Mouse (Mus musculus) lung, postnatal 0 days (tissue): ENCODE data around the gene Ergic1. TPM values are rescaled to one million over a fixed set of nuclear protein-coding genes. Genes with fewer than 3 reads are reported as not detected.

Experiments used
- ATAC-seq: fragments of 200-750 bp; cut with Nextera tagmentation; 2 replicates; pipeline ENCODE4 v1.8.0; 2017; ENCODE audit warnings: moderate library complexity
- DNase-seq: peaks from one replicate; pipeline ENCODE4 v3.0.0-alpha.2; 2016; ENCODE audit warnings: low spot score
- H3K27ac ChIP-seq: fragments of 300-500 bp; sonication (generic); 2 replicates; pipeline ENCODE4 v1.5.1; 2014; ENCODE audit warnings: antibody characterized with exemption, mild to moderate bottlenecking, low read length, mixed read lengths
- H3K27me3 ChIP-seq: fragments of 300-500 bp; sonication (generic); replicated peaks from 2 replicates; pipeline ENCODE4 v1.6.1; 2014; ENCODE audit warnings: low read length, mixed read lengths; ENCODE audit not compliant: insufficient read depth
- H3K36me3 ChIP-seq: fragments of 300-500 bp; sonication (generic); 2 replicates; pipeline ENCODE4 v1.6.1; 2014; ENCODE audit warnings: low read length, mixed read lengths; ENCODE audit not compliant: insufficient read depth
- H3K4me1 ChIP-seq: fragments of 300-500 bp; sonication (generic); 2 replicates; pipeline ENCODE4 v1.6.1; 2014; ENCODE audit warnings: antibody characterized with exemption, low read depth, low read length, mixed read lengths; ENCODE audit not compliant: insufficient read depth
- H3K4me2 ChIP-seq: fragments of 300-500 bp; sonication (generic); replicated peaks from 2 replicates; pipeline ENCODE4 v1.6.1; 2014; ENCODE audit warnings: low read depth, mild to moderate bottlenecking, low read length, moderate library complexity, mixed read lengths
- H3K4me3 ChIP-seq: fragments of 300-500 bp; sonication (generic); 2 replicates; pipeline ENCODE4 v1.5.1; 2014; ENCODE audit warnings: low read depth, low read length
- H3K9ac ChIP-seq: fragments of 300-500 bp; sonication (generic); replicated peaks from 2 replicates; pipeline ENCODE4 v1.6.1; 2014; ENCODE audit warnings: low read depth, mild to moderate bottlenecking
- H3K9me3 ChIP-seq: fragments of 300-500 bp; sonication (generic); 2 replicates; pipeline ENCODE4 v1.6.1; 2016; ENCODE audit warnings: low read length, mixed read lengths
- CTCF ChIP-seq: IDR thresholded peaks from 2 replicates; pipeline ENCODE4 v1.5.1; 2016; ENCODE audit warnings: antibody characterized with exemption, mild to moderate bottlenecking
- EP300 ChIP-seq: IDR thresholded peaks from 2 replicates; pipeline ENCODE4 v1.6.1; 2016; ENCODE audit warnings: antibody characterized with exemption, mild to moderate bottlenecking, control low read depth
- WGBS: fragments of 180-500 bp; shearing (Covaris S2); extraction: QIAGEN DNeasy Blood & Tissue Kit; methylation state at CpG from one replicate; pipeline ENCODE4 v1.1.7; 2014; 5-methylcytosine and 5-hydroxymethylcytosine counted together
- polyA plus RNA-seq: library from polyadenylated mRNA; unstranded; fragments of >200 nt; fragmentation: Nextera tagmentation; extraction: Ambion mirVana; gene quantifications from 2 replicates; pipeline ENCODE4 v1.2.1, GENCODE M21; 2015

Gene Ergic1
- polyA plus RNA-seq, 1 experiment from 2014 or later: 50.6 TPM

GRCm38 (mm10) chr17:26529791-26530241 is 31.5 kb upstream of the Ergic1 start:
- Histone ChIP-seq H3K9me3 (no peaks in the 10 kb centered on the region), H3K27me3 (no peaks in the 10 kb centered on the region), H3K27ac (peak overlapping the region; percentile 72), H3K36me3 (no peaks in the 10 kb centered on the region), H3K4me2 (no peak overlapping the region), H3K4me1 (0 out of 2 replicates have a peak, but pooled peaks cover 7% of the 10 kb centered on the region), H3K4me3 (no peak overlapping the region), H3K9ac (no peak overlapping the region)
- DNase-seq (no peak), ATAC-seq (no peak)
- 68% methylated on average over 5 of the region's 5 CpGs for WGBS
- TF ChIP-seq EP300 (no peak), CTCF (no peak)

- Histone ChIP-seq H3K9ac (no peak overlapping the region), H3K4me3 (no peak overlapping the region), H3K27ac (peak overlapping the region; percentile 72), H3K9me3 (no peaks in the 10 kb centered on the region), H3K4me1 (0 out of 2 replicates have a peak, but pooled peaks cover 7% of the 10 kb centered on the region), H3K27me3 (no peaks in the 10 kb centered on the region), H3K36me3 (no peaks in the 10 kb centered on the region), H3K4me2 (no peak overlapping the region)
- DNase-seq (peak; percentile 90), ATAC-seq (peak; percentile 66)
- 57% methylated on average over 3 of the region's 3 CpGs for WGBS
- TF ChIP-seq EP300: peak; percentile 88
- no peak for TF ChIP-seq CTCF
Observed at GRCm38 (mm10) chr17:26530590-26531081, 30.7 kb upstream of the Ergic1 start.

DNA sequence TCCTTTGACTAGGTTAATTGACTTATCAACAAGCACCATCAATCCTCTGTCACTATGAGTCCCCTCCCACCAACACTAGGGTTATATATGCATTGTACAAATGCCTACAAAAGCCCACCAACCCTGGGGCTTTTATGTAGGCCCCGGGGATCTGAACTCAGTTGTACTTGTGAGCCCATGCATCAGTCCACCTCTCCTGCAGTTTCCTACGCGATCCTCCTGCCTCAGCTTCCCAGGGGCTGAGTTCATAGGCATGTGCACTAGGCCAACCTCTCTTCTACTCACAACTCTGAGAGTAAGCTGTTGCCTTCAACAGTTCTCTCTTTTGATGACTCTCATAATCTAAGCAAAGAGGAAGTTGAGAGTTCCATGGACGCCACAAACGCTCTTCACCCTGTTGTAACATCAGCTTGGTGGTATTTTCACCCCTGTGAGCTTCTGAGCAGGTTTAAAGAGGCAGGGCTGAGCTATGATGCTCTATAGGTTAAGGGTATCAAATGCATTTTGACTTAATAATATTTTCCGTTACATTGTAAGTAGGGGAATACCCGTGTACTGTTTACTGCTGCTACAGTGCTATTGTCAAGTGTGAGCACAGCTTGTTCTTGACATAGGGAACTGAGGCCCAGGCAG is 29.8 kb upstream of the Ergic1 start:
- Histone ChIP-seq H3K4me1 (0 out of 2 replicates have a peak, but pooled peaks cover 7% of the 10 kb centered on the region), H3K4me3 (no peak overlapping the region), H3K27me3 (no peaks in the 10 kb centered on the region), H3K4me2 (no peak overlapping the region), H3K36me3 (no peaks in the 10 kb centered on the region), H3K9ac (no peak overlapping the region), H3K27ac (peak overlapping the region; percentile 64; the same call in 1 of the 2 replicates), H3K9me3 (no peaks in the 10 kb centered on the region)
- 80% methylated on average over 7 of the region's 7 CpGs for WGBS
- no peak for ATAC-seq
- DNase-seq: no peak
- TF ChIP-seq CTCF (no peak), EP300 (no peak)

DNA sequence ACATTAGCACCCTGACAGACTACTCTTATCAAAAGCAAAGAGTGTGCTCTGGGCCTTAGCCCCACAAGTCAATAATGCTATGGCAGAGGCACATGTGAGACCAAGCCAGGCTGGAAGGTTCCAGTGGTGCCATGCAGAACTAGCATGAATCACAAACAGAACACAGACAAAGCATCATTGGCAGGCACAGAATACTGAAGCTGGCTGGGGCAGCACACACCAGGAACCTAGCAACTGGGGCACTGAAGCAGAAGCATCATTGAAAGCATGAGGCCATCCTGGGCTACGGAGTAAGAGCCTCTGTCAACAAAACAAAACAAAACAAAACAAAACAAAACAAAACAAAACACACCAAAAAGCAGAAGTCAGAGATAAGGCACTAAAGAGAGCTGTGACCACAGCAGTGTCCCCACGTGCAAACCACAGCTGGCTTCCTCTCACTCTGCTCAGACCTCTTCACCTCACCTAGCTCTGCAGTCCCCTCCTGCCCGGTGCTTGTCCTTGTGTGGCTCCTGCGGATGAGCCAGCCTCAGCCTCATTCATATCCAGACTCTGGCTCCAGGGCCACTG is 28.7 kb upstream of the Ergic1 start:
- no peak for ATAC-seq
- 62% methylated on average over 4 of the region's 4 CpGs for WGBS
- Histone ChIP-seq H3K4me2 (no peak overlapping the region), H3K9ac (no peak overlapping the region), H3K27me3 (no peaks in the 10 kb centered on the region), H3K4me1 (0 out of 2 replicates have a peak, but pooled peaks cover 7% of the 10 kb centered on the region), H3K36me3 (no peaks in the 10 kb centered on the region), H3K9me3 (no peaks in the 10 kb centered on the region), H3K27ac (peak overlapping the region; percentile 48), H3K4me3 (no peak overlapping the region)
- TF ChIP-seq CTCF: no peak
- TF ChIP-seq EP300: no peak
- DNase-seq: no peak

GRCm38 (mm10) chr17:26533871-26534372 is 27.4 kb upstream of the Ergic1 start:
- peak; percentile 18; the same call in 1 of the 2 replicates for ATAC-seq
- 54% methylated on average over 5 of the region's 5 CpGs for WGBS

DNA sequence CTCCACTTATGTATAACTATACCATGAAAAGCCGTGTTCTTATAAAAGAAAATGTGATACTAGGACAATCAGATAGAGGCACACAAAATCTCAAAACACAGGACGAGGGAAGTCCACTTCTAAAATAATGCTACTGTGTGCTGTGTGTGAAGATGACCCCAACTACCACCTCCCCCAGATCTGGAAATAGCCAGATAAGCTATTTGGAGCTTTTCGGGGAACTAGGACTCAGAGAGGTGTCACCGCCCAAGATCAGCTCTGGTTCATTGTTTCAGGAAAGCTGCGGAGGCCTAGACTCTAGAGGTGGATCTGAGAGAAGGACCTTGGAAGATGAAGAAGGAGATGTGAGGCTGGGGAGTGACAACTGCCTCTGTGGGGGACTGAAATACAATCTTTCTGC is 26.6 kb upstream of the Ergic1 start:
- Histone ChIP-seq H3K4me1 (0 out of 2 replicates have a peak, but pooled peaks cover 7% of the 10 kb centered on the region), H3K36me3 (no peaks in the 10 kb centered on the region), H3K27ac (peak overlapping the region; percentile 66), H3K9me3 (no peaks in the 10 kb centered on the region), H3K4me2 (no peak overlapping the region), H3K4me3 (no peak overlapping the region), H3K27me3 (no peaks in the 10 kb centered on the region), H3K9ac (no peak overlapping the region)
- 85% methylated on average over 5 of the region's 5 CpGs for WGBS
- TF ChIP-seq EP300: no peak
- no peak for TF ChIP-seq CTCF
- no peak for ATAC-seq
- DNase-seq: no peak

More at GRCm38 (mm10) chr17:26533871-26534372, 27.4 kb upstream of the Ergic1 start:
- Histone ChIP-seq H3K4me3 (no peak overlapping the region), H3K27me3 (no peaks in the 10 kb centered on the region), H3K4me1 (0 out of 2 replicates have a peak, but pooled peaks cover 7% of the 10 kb centered on the region), H3K9me3 (no peaks in the 10 kb centered on the region), H3K4me2 (no peak overlapping the region), H3K9ac (no peak overlapping the region), H3K27ac (peak overlapping the region; percentile 66), H3K36me3 (no peaks in the 10 kb centered on the region)
- peak; percentile 86 for DNase-seq
- TF ChIP-seq CTCF: no peak
- TF ChIP-seq EP300: peak; percentile 78; the same call in 1 of the 2 replicates
